Mouse (Mus musculus) spleen, adult 12 weeks (tissue): ENCODE data around the gene Acot12.

ENCODE experiments used
- DNase-seq: peaks from one replicate; pipeline ENCODE4 v3.0.0; 2022; ENCODE audit warnings: low spot score

Gene Acot12

DNA sequence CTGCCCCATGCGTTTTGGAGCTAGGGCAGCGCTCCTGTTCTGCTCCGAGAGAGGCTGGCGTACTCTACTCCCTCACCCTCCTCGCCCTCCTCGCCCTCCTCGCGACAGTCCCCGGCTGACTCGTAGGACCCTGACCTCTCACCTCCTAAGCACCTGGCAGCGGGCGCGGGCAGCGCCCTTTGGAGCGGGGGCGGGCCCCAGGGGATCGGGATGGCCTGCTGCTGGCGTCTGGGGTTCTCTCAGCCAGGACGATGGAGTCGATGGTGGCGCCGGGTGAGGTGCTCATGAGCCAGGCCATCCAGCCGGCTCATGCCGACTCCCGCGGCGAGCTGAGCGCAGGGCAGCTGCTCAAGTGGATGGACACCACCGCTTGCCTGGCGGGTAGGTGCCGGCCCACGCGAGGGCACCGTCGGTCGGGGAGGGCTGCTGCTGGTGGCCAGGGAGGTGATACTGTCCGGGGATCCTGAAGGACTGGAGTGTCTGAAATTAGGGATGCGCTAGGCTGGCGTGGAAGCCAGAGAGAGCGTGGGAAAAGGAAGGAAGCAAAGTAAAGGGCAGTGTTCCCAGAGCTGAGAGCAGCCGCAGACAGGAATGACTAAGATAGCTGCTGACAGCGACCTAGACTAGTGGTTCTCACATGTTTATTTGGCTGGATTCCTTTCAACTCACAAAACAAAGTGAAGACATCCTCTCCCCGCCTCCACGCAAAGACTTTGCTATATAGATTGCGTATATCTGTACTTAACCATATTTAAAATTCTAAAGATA lies at the start of gene Acot12:
Gene Acot12 (plus strand): TSS at position 233 of the 768 bp plus-strand sequence.
- no peak for DNase-seq

GRCm38 (mm10) chr13:91693615-91694014 lies 47.7 kb upstream of the Acot12 start:
- DNase-seq = no peak

DNA sequence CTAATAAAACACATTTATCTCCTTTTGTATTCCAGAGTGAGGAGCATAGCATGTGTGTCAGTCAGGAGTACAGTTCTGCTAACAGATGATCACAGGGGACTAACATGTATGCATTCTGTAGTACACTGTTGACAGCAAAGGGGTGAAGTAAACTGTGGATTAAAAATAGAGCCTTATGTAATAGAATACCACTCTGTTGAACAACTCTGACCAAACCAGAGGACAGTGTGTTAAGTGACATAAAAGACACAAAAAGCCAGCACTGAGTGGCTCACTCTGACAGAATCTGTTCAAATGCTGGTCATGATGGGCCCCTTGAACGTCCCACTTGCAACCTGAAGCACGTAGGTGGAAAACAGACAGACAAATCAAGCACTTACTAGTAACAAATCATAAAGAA lies 45.9 kb upstream of the Acot12 start:
- DNase-seq = no peak

DNA sequence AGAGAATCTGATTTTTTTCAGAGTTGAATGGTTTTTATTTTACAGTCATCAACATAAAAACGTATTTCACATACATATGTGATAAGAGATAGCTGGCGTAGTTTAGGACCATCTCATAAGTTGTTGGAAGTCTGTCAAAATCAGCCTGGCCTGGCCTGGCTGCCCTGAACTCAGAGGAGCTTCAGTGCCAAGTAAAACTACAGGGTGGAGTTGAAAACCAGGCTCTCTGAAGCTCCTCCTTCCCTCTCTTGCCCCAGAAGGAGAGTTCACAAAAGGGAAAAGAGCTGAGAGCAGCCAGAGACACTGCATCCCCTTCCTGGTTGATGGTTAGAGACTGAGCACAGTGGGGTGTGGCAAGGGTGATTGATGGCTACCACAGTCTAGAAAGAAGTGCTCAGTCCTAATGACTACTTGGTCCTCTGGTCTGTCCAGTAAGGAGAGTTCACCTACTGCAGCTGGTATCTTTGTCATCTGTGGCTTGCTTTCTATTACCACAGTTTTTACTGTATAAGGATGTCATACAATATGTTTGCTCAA lies 45.1 kb upstream of the Acot12 start:
- no peak for DNase-seq

DNA sequence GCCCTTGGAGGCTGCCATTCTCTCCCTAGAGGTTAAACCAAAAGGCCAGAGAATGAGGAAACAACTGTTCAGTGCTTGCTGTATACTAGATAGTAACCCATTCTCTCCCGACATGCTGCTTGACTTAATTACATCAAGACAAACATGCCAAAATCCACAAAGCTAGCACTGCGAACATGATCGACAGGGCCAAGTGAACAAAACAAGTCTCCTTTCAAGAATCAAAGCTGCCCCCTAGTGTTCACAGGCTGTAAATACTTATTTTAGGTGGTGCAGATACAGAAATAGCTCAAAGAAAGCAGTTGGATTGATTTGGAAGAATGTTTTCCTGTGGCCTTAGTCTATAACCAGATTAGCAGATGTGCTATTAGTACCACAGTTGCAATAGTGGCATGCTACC lies 44.3 kb upstream of the Acot12 start:
- DNase-seq = no peak

- no peak for DNase-seq
These were observed 39.0 kb upstream of the Acot12 start for GRCm38 (mm10) chr13:91702337-91702736.

DNA sequence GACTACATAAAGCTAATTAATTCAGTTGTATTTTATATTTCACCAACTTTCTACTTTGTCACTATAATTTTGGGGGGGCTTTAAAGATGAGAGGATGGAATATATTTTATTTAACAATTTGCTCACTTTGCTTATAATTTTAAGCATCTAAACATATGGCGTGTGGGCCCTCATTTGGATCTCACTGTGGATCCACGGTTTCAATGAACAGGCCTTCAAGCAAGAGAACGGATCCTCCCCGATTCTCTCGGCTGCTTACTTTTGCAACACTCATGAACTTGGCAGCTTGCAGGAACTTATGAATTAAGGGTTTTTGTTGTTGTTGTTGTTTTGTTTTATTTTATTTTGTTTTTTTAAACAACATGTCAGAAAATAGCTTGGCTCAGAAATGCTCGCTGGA lies 21.8 kb upstream of the Acot12 start:
- DNase-seq = no peak

GRCm38 (mm10) chr13:91723108-91723735 lies 18.1 kb upstream of the Acot12 start:
- DNase-seq = no peak

- no peak for DNase-seq
These were observed 17.6 kb upstream of the Acot12 start for GRCm38 (mm10) chr13:91723736-91724119.

- no peak for DNase-seq
These were observed 17.1 kb upstream of the Acot12 start for GRCm38 (mm10) chr13:91724211-91724610.

DNA sequence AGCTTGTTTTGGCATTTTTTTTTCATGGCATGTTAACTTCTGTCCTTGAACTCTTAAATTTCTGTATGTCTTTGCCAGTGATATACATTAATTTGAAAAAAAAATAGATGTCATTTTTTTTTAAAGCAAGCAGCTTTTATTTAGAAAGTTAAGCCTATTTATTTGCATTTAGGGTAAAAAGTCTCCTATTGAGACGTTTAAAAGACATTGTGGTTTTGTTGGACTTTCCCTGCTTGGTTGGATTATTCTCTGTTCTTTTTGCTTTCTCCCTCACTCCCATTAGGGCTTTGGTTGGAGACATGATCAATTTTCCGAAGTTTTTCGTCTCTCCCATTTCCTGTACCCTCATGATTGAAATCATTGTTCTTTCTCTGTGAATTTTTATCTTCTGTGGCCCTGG lies 16.2 kb upstream of the Acot12 start:
- DNase-seq = no peak

DNA sequence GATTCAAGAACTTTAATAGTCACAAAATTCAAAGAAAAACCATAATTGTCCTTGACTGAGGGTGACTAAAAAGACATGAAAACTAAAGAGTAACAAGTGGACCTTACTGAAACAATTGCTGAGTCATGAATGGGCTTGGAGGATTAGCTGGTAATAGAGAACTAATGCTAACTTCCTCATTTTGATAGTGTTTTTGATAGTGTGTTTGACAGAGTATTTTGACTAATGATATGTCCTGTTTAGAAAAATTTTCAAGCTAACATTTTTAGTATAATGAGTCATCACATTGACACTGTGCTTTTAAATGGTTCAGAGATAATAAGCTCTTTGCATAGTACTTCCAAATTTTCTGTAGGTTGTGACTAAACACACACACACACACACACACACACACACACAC lies 13.4 kb upstream of the Acot12 start:
- DNase-seq = no peak

DNA sequence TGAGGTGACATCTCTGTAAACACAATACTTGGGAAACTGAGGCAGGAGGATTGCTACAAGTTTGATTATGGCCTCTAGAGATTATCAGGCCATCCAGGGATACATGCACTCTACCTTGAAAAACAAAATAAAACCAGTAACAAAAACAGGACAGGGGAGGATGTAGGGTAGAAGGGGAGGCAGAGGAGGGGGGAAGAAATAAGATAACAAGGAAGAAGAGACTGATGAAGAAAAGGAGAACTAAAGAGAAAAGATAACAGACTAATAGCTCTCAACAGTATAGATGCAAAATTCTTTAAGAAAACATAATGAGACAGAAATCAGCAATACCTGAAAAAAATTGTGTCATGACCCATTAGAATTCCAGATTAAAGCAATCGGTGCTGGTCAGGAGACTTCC lies 4.1 kb upstream of the Acot12 start:
- no peak for DNase-seq

- DNase-seq = no peak
These were observed 461 bp upstream of the Acot12 start for GRCm38 (mm10) chr13:91740851-91741250.

- no peak for DNase-seq
These were observed 1.9 kb downstream of the Acot12 start for GRCm38 (mm10) chr13:91743180-91743579.

GRCm38 (mm10) chr13:91746470-91746869 lies 5.2 kb downstream of the Acot12 start:
- no peak for DNase-seq

- no peak for DNase-seq
These were observed 7.1 kb downstream of the Acot12 start for GRCm38 (mm10) chr13:91748401-91748800.

GRCm38 (mm10) chr13:91749981-91750380 lies 8.7 kb downstream of the Acot12 start:
- no peak for DNase-seq

DNA sequence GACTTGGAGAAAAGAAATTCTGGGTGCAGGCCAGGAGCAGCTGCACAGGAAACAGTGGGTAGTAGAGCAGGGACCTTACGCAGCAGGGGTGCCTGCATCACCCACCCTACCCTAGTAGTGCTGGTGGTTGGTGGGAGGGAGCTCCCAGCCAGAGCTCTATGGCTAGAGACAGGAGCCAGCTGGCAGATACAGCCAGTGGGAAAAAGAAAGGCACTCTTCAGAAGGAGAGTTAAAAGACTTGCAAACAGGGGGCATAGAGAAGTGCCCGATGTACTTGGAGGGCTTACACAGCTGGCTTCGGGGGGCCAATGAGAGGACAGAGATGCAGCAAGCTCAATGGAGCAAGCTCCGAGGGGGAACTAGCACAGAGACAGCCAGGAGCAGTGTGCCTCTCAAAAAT lies 12.4 kb downstream of the Acot12 start:
- no peak for DNase-seq

- DNase-seq = no peak
These were observed 13.4 kb downstream of the Acot12 start for GRCm38 (mm10) chr13:91754762-91755161.

DNA sequence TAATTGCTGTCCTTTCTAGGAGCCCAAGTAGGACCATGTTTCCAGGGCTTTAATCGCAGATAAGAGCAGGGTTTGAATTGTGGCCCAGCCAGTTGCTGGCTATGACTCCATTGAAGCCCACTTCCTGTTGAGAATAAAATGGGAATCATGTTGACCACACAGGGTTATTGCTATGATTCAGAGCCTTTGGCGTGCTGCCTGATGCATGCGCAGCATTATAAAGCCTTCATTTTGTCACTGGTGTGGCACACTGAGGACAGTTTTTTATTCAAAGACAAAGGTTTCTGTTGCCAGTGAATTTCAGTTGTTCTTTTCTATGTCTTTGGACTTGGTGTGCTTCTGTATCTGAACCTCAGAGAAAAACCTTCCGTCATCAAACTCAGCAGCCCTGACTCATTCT lies 14.9 kb downstream of the Acot12 start:
- no peak for DNase-seq

- DNase-seq = no peak
These were observed 17.2 kb downstream of the Acot12 start for GRCm38 (mm10) chr13:91758316-91759048.

DNA sequence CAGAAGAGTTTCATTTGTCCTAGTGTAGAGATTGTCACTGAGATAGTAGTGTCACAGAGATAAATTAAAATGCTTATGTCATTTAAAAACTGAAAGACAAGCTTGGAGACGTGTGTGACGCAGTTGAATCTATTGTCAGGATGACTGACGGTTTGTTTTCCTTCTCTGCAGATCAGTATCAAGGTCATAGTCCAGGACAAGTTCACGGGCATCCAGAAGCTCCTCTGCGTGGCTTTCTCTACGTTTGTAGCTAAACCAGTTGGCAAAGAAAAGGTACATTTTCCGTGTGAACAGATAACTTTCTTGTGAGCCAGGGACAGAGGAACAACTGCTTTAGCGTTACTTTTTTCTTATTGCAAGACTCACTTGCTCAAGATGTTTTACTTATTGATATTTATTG lies 18.5 kb downstream of the Acot12 start:
- no peak for DNase-seq
